ENCODE assay signal across 27 mouse cellular contexts in genomic region chr4:35134846-35135611, GRCm38 (mm10). TPM values are rescaled to one million over a fixed set of nuclear protein-coding genes. Genes with fewer than 3 reads are reported as not detected.
A peak's percentile ranks its signal among the peaks of the same experiment; 100 is the strongest.
DNase-seq lines count a peak whose midpoint lies in the region; ATAC-seq and TF ChIP-seq lines count a peak whose summit lies in the region.
"Had no signal": no experiment of that assay in that cellular context is flagged by ENCODE, and none has a peak within 500 bp of the region (broad histone marks: within the 10 kb centered on the region; RNA-seq: fewer than 3 reads in every experiment).

No protein-coding gene starts in this region.

- peak overlapping the region; percentile 59; the same call in 1 of the 2 replicates for H3K27ac ChIP-seq in intestine, embryonic 14.5 days (ENCODE audit: low read depth)
- no peak overlapping the region for H3K27ac ChIP-seq in intestine, postnatal 0 days (ENCODE audit: low read depth, low read length)
- H3K27ac ChIP-seq in liver, postnatal 0 days (ENCODE audit: low read depth), result 0 out of 2 replicates have a peak overlapping the region, but pooled peaks have one; percentile 16
- no peak overlapping the region for H3K27ac ChIP-seq in liver, embryonic 11.5 days (ENCODE audit: low read depth, low read length)
- peak overlapping the region; percentile 10; the same call in 1 of the 2 replicates for H3K27ac ChIP-seq in kidney, embryonic 16.5 days (ENCODE audit: low read length)
- H3K27ac ChIP-seq: embryonic facial prominence, embryonic 13.5 days; intestine, embryonic 15.5 days; layer of hippocampus, adult 2 months; limb, embryonic 13.5 days; liver, embryonic 14.5 days; lung, embryonic 15.5 days had no signal

- TF ChIP-seq EP300 in liver, postnatal 0 days (IDR thresholded peaks at IDR 0.05; ENCODE audit: low read depth), result no peak

- no peak for DNase-seq in intestine, embryonic 14.5 days (ENCODE audit: low spot score)
- DNase-seq in liver, postnatal 0 days, result no peak
- DNase-seq in liver, embryonic 11.5 days (ENCODE audit: low spot score), result no peak
- DNase-seq in kidney, adult 9 months, result peak; percentile 70
- no peak for DNase-seq in layer of hippocampus, adult 9-10 months (ENCODE audit: low spot score)
- no peak for DNase-seq in right cerebral cortex, postnatal 14 days
- DNase-seq: adrenal gland, adult 8-10 months; B cell, adult 2 months; cerebellum, adult 11 months; cerebellum, adult 9-10 months; embryo, embryonic 11 days; spleen, adult 18-20 months had no signal

- H3K9ac ChIP-seq in intestine, embryonic 14.5 days (ENCODE audit: low read length), result no peak overlapping the region
- H3K9ac ChIP-seq in intestine, postnatal 0 days (ENCODE audit: low read depth, low read length), result no peak overlapping the region
- H3K9ac ChIP-seq in liver, postnatal 0 days (replicated peaks), result no peak overlapping the region
- H3K9ac ChIP-seq in liver, embryonic 11.5 days (ENCODE audit: low read depth, low read length), result no peak overlapping the region
- no peak overlapping the region for H3K9ac ChIP-seq in kidney, embryonic 16.5 days (replicated peaks; ENCODE audit: low read length)
- H3K9ac ChIP-seq: embryonic facial prominence, embryonic 13.5 days; intestine, embryonic 15.5 days; limb, embryonic 13.5 days; liver, embryonic 14.5 days; lung, embryonic 15.5 days had no signal

- WGBS in intestine, embryonic 14.5 days, result 41% methylated on average over 15 of the region's 15 CpGs
- 54% methylated on average over 15 of the region's 15 CpGs for WGBS in intestine, postnatal 0 days
- 63% methylated on average over 15 of the region's 15 CpGs for WGBS in liver, postnatal 0 days (ENCODE audit: insufficient replicate concordance)
- WGBS in liver, embryonic 11.5 days, result 71% methylated on average over 15 of the region's 15 CpGs
- WGBS in kidney, embryonic 16.5 days, result 48% methylated on average over 15 of the region's 15 CpGs

- H3K9me3 ChIP-seq in intestine, embryonic 14.5 days (ENCODE audit: control insufficient read depth, low read length), result no peaks in the 10 kb centered on the region
- H3K9me3 ChIP-seq in intestine, postnatal 0 days (ENCODE audit: control insufficient read depth), result no peaks in the 10 kb centered on the region
- no peaks in the 10 kb centered on the region for H3K9me3 ChIP-seq in liver, postnatal 0 days (ENCODE audit: low read length)
- no peaks in the 10 kb centered on the region for H3K9me3 ChIP-seq in liver, embryonic 11.5 days (ENCODE audit: control insufficient read depth, low read length)
- H3K9me3 ChIP-seq in kidney, embryonic 16.5 days (ENCODE audit: low read length), result no peaks in the 10 kb centered on the region
- H3K9me3 ChIP-seq: embryonic facial prominence, embryonic 13.5 days; intestine, embryonic 15.5 days; limb, embryonic 13.5 days; lung, embryonic 15.5 days had no signal

- ATAC-seq in intestine, embryonic 14.5 days (replicated peaks; ENCODE audit: low FRiP score, low TSS enrichment, low read depth), result no peak
- ATAC-seq in intestine, postnatal 0 days, result no peak
- no peak for ATAC-seq in liver, postnatal 0 days
- ATAC-seq in liver, embryonic 11.5 days (replicated peaks; ENCODE audit: low FRiP score), result no peak
- ATAC-seq in kidney, embryonic 16.5 days (ENCODE audit: low FRiP score, low TSS enrichment), result no peak
- ATAC-seq: forebrain, embryonic 16.5 days; hindbrain, embryonic 16.5 days; intestine, embryonic 15.5 days; midbrain, embryonic 16.5 days had no signal

- no peaks in the 10 kb centered on the region for H3K36me3 ChIP-seq in intestine, embryonic 14.5 days (ENCODE audit: control insufficient read depth, insufficient read depth, low read length)
- no peaks in the 10 kb centered on the region; the same call in 1 of the 2 replicates for H3K36me3 ChIP-seq in intestine, postnatal 0 days (ENCODE audit: control insufficient read depth, insufficient read depth)
- no peaks in the 10 kb centered on the region for H3K36me3 ChIP-seq in liver, postnatal 0 days (replicated peaks; ENCODE audit: insufficient read depth, low read length)
- H3K36me3 ChIP-seq in liver, embryonic 11.5 days (ENCODE audit: control insufficient read depth, insufficient read depth, low read length), result no peaks in the 10 kb centered on the region
- H3K36me3 ChIP-seq in kidney, embryonic 16.5 days (ENCODE audit: insufficient read depth, low read length), result no peaks in the 10 kb centered on the region
- H3K36me3 ChIP-seq: embryonic facial prominence, embryonic 13.5 days; intestine, embryonic 15.5 days; limb, embryonic 13.5 days; lung, embryonic 15.5 days had no signal

- H3K4me1 ChIP-seq in intestine, embryonic 14.5 days (replicated peaks; ENCODE audit: control insufficient read depth, insufficient read depth, low read length), result peaks cover 26% of the 10 kb centered on the region
- H3K4me1 ChIP-seq in intestine, postnatal 0 days (replicated peaks; ENCODE audit: control insufficient read depth, insufficient read depth, low read length), result no peaks in the 10 kb centered on the region; the same call in 1 of the 2 replicates
- peaks cover 20% of the 10 kb centered on the region for H3K4me1 ChIP-seq in liver, postnatal 0 days (ENCODE audit: insufficient read depth)
- H3K4me1 ChIP-seq in liver, embryonic 11.5 days (replicated peaks; ENCODE audit: control insufficient read depth, insufficient read depth, low read length), result peaks cover 15% of the 10 kb centered on the region
- peaks cover 30% of the 10 kb centered on the region for H3K4me1 ChIP-seq in kidney, embryonic 16.5 days (ENCODE audit: insufficient read depth, low read length)

- no peaks in the 10 kb centered on the region for H3K27me3 ChIP-seq in intestine, embryonic 14.5 days (replicated peaks; ENCODE audit: control insufficient read depth, insufficient read depth, low read length)
- no peaks in the 10 kb centered on the region for H3K27me3 ChIP-seq in intestine, postnatal 0 days (replicated peaks; ENCODE audit: control insufficient read depth, insufficient read depth, low read length)
- H3K27me3 ChIP-seq in liver, postnatal 0 days (ENCODE audit: insufficient read depth, low read length), result no peaks in the 10 kb centered on the region
- no peaks in the 10 kb centered on the region for H3K27me3 ChIP-seq in liver, embryonic 11.5 days (replicated peaks; ENCODE audit: control insufficient read depth, insufficient read depth, low read length)
- H3K27me3 ChIP-seq in kidney, embryonic 16.5 days (ENCODE audit: insufficient read depth, low read length), result no peaks in the 10 kb centered on the region
- H3K27me3 ChIP-seq: embryonic facial prominence, embryonic 13.5 days; intestine, embryonic 15.5 days; limb, embryonic 13.5 days; lung, embryonic 15.5 days had no signal

- H3K4me2 ChIP-seq in intestine, embryonic 14.5 days (ENCODE audit: low read length), result no peak overlapping the region
- H3K4me2 ChIP-seq in intestine, postnatal 0 days (replicated peaks; ENCODE audit: low read depth), result no peak overlapping the region
- H3K4me2 ChIP-seq in liver, postnatal 0 days (ENCODE audit: low read depth, low read length), result no peak overlapping the region
- H3K4me2 ChIP-seq in liver, embryonic 11.5 days, result no peak overlapping the region
- no peak overlapping the region for H3K4me2 ChIP-seq in kidney, embryonic 16.5 days (replicated peaks; ENCODE audit: low read depth, low read length)
- H3K4me2 ChIP-seq: embryonic facial prominence, embryonic 13.5 days; intestine, embryonic 15.5 days; limb, embryonic 13.5 days; lung, embryonic 15.5 days; midbrain, embryonic 11.5 days had no signal

- no peak overlapping the region for H3K4me3 ChIP-seq in intestine, embryonic 14.5 days (ENCODE audit: low read depth, low read length)
- H3K4me3 ChIP-seq in intestine, postnatal 0 days (ENCODE audit: low read depth, low read length), result no peak overlapping the region
- no peak overlapping the region for H3K4me3 ChIP-seq in liver, postnatal 0 days (ENCODE audit: low read depth, low read length)
- H3K4me3 ChIP-seq in liver, embryonic 11.5 days (ENCODE audit: low read depth, low read length), result no peak overlapping the region
- H3K4me3 ChIP-seq in kidney, embryonic 16.5 days (ENCODE audit: low read length), result no peak overlapping the region
- H3K4me3 ChIP-seq: embryonic facial prominence, embryonic 13.5 days; forebrain, embryonic 10.5 days; intestine, embryonic 15.5 days; layer of hippocampus, adult 2 months; limb, embryonic 13.5 days; lung, embryonic 15.5 days had no signal

- TF ChIP-seq CTCF in intestine, postnatal 0 days (IDR thresholded peaks at IDR 0.05; ENCODE audit: low read depth), result no peak
- no peak for TF ChIP-seq CTCF in liver, postnatal 0 days (IDR thresholded peaks at IDR 0.05; ENCODE audit: low read depth)

RNA-seq across cellular contexts. Expression of gene Ifnk, which starts 16.8 kb away (rescaled TPM):
- 0.23 and 0.70 TPM in 2 replicates for polyA plus RNA-seq in intestine, embryonic 14.5 days (2014; fragmentation: Nextera tagmentation; extraction: Ambion mirVana)
- polyA plus RNA-seq in intestine, postnatal 0 days (2015; fragmentation: Nextera tagmentation; extraction: Ambion mirVana), result 0.25 and 0.51 TPM in 2 replicates
- 0.27 and 0.50 TPM in 2 replicates for polyA plus RNA-seq in liver, postnatal 0 days (2015; fragmentation: Nextera tagmentation; extraction: Ambion mirVana)
- 0.39 TPM in 1 of 2 replicates, not detected in the other for polyA plus RNA-seq in liver, embryonic 11.5 days (2014; fragmentation: Nextera tagmentation; extraction: Ambion mirVana)
- polyA plus RNA-seq in kidney, embryonic 16.5 days (2015; fragmentation: Nextera tagmentation; extraction: Ambion mirVana), result 0.27 and 0.30 TPM in 2 replicates
- polyA plus RNA-seq: gonadal fat pad, adult 2 months; heart, embryonic 14.5 days; hindbrain, embryonic 16.5 days; liver, embryonic 14.5 days; midbrain, embryonic 16.5 days had no signal

RNA-seq across cellular contexts. Expression of gene Mob3b, which starts 22.3 kb away (rescaled TPM):
- 21.2 and 21.3 TPM in 2 replicates for polyA plus RNA-seq in intestine, embryonic 14.5 days (2014; fragmentation: Nextera tagmentation; extraction: Ambion mirVana)
- 21.0 and 21.2 TPM in 2 replicates for polyA plus RNA-seq in intestine, postnatal 0 days (2015; fragmentation: Nextera tagmentation; extraction: Ambion mirVana)
- polyA plus RNA-seq in liver, postnatal 0 days (2015; fragmentation: Nextera tagmentation; extraction: Ambion mirVana), result 13.6 and 14.2 TPM in 2 replicates
- polyA plus RNA-seq in liver, embryonic 11.5 days (2014; fragmentation: Nextera tagmentation; extraction: Ambion mirVana), result 6.7 and 7.6 TPM in 2 replicates
- 14.7 and 17.2 TPM in 2 replicates for polyA plus RNA-seq in kidney, embryonic 16.5 days (2015; fragmentation: Nextera tagmentation; extraction: Ambion mirVana)

Comparison
In these comparisons a context has a peak if more than half of its experiments do, and no peak if none do; other contexts are left out.
1. H3K27ac ChIP-seq: peak in intestine, embryonic 14.5 days (single experiment), liver, postnatal 0 days (single experiment) and kidney, embryonic 16.5 days (single experiment); none in intestine, postnatal 0 days (single experiment) and liver, embryonic 11.5 days (single experiment).